Mouse (Mus musculus): Measurements from ENCODE around the gene Ptpn5. TPM values are rescaled to one million over a fixed set of nuclear protein-coding genes. Genes with fewer than 3 reads are reported as not detected.

Ptpn5 gene
- polyA plus RNA-seq, 1 experiment from 2014 or later = 1.2 TPM

- Histone ChIP-seq H3K4me1 (ENCODE audit: insufficient read depth, low read depth, low read length) (no peaks in the 10 kb centered on the region), H3K27ac (ENCODE audit: low read length) (no peak overlapping the region), H3K27me3 (replicated peaks; ENCODE audit: insufficient read depth, low read length) (peaks cover 28% of the 10 kb centered on the region), H3K9me3 (ENCODE audit: low read length) (no peaks in the 10 kb centered on the region), H3K4me3 (ENCODE audit: low read depth, low read length) (no peak overlapping the region), H3K9ac (replicated peaks; ENCODE audit: low read depth) (no peak overlapping the region), H3K36me3 (ENCODE audit: insufficient read depth, low read length) (no peaks in the 10 kb centered on the region), H3K4me2 (replicated peaks; ENCODE audit: low read depth, low read length) (no peak overlapping the region)
- TF ChIP-seq EP300 (IDR thresholded peaks at IDR 0.05) (no peak), CTCF (IDR thresholded peaks at IDR 0.05) (no peak)
- ATAC-seq = no peak
- no peak for DNase-seq (ENCODE audit: low spot score)
- 51% methylated on average over 5 of the region's 5 CpGs for WGBS
Measured at GRCm38 (mm10) chr7:47134570-47134969, 1.1 kb upstream of the Ptpn5 start.

- Histone ChIP-seq H3K9ac (replicated peaks; ENCODE audit: low read depth) (no peak overlapping the region), H3K27me3 (replicated peaks; ENCODE audit: insufficient read depth, low read length) (peaks cover 28% of the 10 kb centered on the region), H3K4me2 (replicated peaks; ENCODE audit: low read depth, low read length) (peak overlapping the region; percentile 85), H3K9me3 (ENCODE audit: low read length) (no peaks in the 10 kb centered on the region), H3K27ac (ENCODE audit: low read length) (no peak overlapping the region), H3K4me1 (ENCODE audit: insufficient read depth, low read depth, low read length) (no peaks in the 10 kb centered on the region), H3K36me3 (ENCODE audit: insufficient read depth, low read length) (no peaks in the 10 kb centered on the region), H3K4me3 (ENCODE audit: low read depth, low read length) (peak overlapping the region; percentile 53)
- DNase-seq (ENCODE audit: low spot score) = no peak
- no peak for ATAC-seq
- TF ChIP-seq CTCF (IDR thresholded peaks at IDR 0.05) = no peak
- TF ChIP-seq EP300 (IDR thresholded peaks at IDR 0.05) = no peak
- WGBS = 0% methylated on average over 10 of the region's 10 CpGs
Measured at GRCm38 (mm10) chr7:47132931-47133260, 588 bp downstream of the Ptpn5 start.

- H3K4me1 ChIP-seq (ENCODE audit: insufficient read depth, low read depth, low read length) = no peaks in the 10 kb centered on the region
- peak overlapping the region; percentile 53 for H3K4me3 ChIP-seq (ENCODE audit: low read depth, low read length)
- H3K9me3 ChIP-seq (ENCODE audit: low read length) = no peaks in the 10 kb centered on the region
- H3K27ac ChIP-seq (ENCODE audit: low read length) = no peak overlapping the region
- H3K9ac ChIP-seq (replicated peaks; ENCODE audit: low read depth) = no peak overlapping the region
- H3K4me2 ChIP-seq (replicated peaks; ENCODE audit: low read depth, low read length) = peak overlapping the region; percentile 85
- H3K36me3 ChIP-seq (ENCODE audit: insufficient read depth, low read length) = no peaks in the 10 kb centered on the region
- WGBS = under 1% methylated on average over 60 of the region's 65 CpGs
- TF ChIP-seq EP300 (IDR thresholded peaks at IDR 0.05) = no peak
- peak; percentile 18; the same call in 1 of the 2 replicates for TF ChIP-seq CTCF (IDR thresholded peaks at IDR 0.05)
- DNase-seq (ENCODE audit: low spot score) (no peak), ATAC-seq (peak; percentile 17; the same call in 1 of the 2 replicates)
- peaks cover 28% of the 10 kb centered on the region for H3K27me3 ChIP-seq (replicated peaks; ENCODE audit: insufficient read depth, low read length)
Measured at GRCm38 (mm10) chr7:47132180-47132930, 1.1 kb downstream of the Ptpn5 start.

- WGBS = 1% methylated on average over 10 of the region's 15 CpGs
- H3K4me3 ChIP-seq (ENCODE audit: low read depth, low read length) = peak overlapping the region; percentile 53
- peaks cover 28% of the 10 kb centered on the region for H3K27me3 ChIP-seq (replicated peaks; ENCODE audit: insufficient read depth, low read length)
- H3K4me2 ChIP-seq (replicated peaks; ENCODE audit: low read depth, low read length) = peak overlapping the region; percentile 85
- H3K9me3 ChIP-seq (ENCODE audit: low read length) = no peaks in the 10 kb centered on the region
- no peaks in the 10 kb centered on the region for H3K36me3 ChIP-seq (ENCODE audit: insufficient read depth, low read length)
- TF ChIP-seq EP300 (IDR thresholded peaks at IDR 0.05) (no peak), CTCF (IDR thresholded peaks at IDR 0.05) (no peak)
- ATAC-seq = no peak
- no peak overlapping the region for H3K9ac ChIP-seq (replicated peaks; ENCODE audit: low read depth)
- H3K27ac ChIP-seq (ENCODE audit: low read length) = no peak overlapping the region
- DNase-seq (ENCODE audit: low spot score) = no peak
- H3K4me1 ChIP-seq (ENCODE audit: insufficient read depth, low read depth, low read length) = no peaks in the 10 kb centered on the region
Measured at GRCm38 (mm10) chr7:47131840-47132179, 1.7 kb downstream of the Ptpn5 start.

GRCm38 (mm10) chr7:47131258-47131657 is 2.2 kb downstream of the Ptpn5 start:
- Histone ChIP-seq H3K9ac (replicated peaks; ENCODE audit: low read depth) (no peak overlapping the region), H3K4me2 (replicated peaks; ENCODE audit: low read depth, low read length) (no peak overlapping the region), H3K27me3 (replicated peaks; ENCODE audit: insufficient read depth, low read length) (peaks cover 28% of the 10 kb centered on the region), H3K9me3 (ENCODE audit: low read length) (no peaks in the 10 kb centered on the region), H3K4me3 (ENCODE audit: low read depth, low read length) (no peak overlapping the region), H3K4me1 (ENCODE audit: insufficient read depth, low read depth, low read length) (no peaks in the 10 kb centered on the region), H3K27ac (ENCODE audit: low read length) (no peak overlapping the region), H3K36me3 (ENCODE audit: insufficient read depth, low read length) (no peaks in the 10 kb centered on the region)
- WGBS = 43% methylated on average over 8 of the region's 8 CpGs
- DNase-seq (ENCODE audit: low spot score) (no peak), ATAC-seq (no peak)
- TF ChIP-seq EP300 (IDR thresholded peaks at IDR 0.05) = no peak
- TF ChIP-seq CTCF (IDR thresholded peaks at IDR 0.05) = no peak

- TF ChIP-seq EP300 (IDR thresholded peaks at IDR 0.05) (no peak), CTCF (IDR thresholded peaks at IDR 0.05) (no peak)
- 90% methylated on average over 3 of the region's 3 CpGs for WGBS
Measured at GRCm38 (mm10) chr7:47122026-47122425, 11.5 kb downstream of the Ptpn5 start.

More at GRCm38 (mm10) chr7:47122026-47122425, 11.5 kb downstream of the Ptpn5 start:
- no peaks in the 10 kb centered on the region for H3K36me3 ChIP-seq (ENCODE audit: insufficient read depth, low read length)
- no peak overlapping the region for H3K4me3 ChIP-seq (ENCODE audit: low read depth, low read length)
- H3K4me1 ChIP-seq (ENCODE audit: insufficient read depth, low read depth, low read length) = no peaks in the 10 kb centered on the region
- H3K9ac ChIP-seq (replicated peaks; ENCODE audit: low read depth) = no peak overlapping the region
- H3K4me2 ChIP-seq (replicated peaks; ENCODE audit: low read depth, low read length) = no peak overlapping the region
- ATAC-seq (no peak), DNase-seq (ENCODE audit: low spot score) (no peak)
- H3K27ac ChIP-seq (ENCODE audit: low read length) = no peak overlapping the region
- H3K27me3 ChIP-seq (replicated peaks; ENCODE audit: insufficient read depth, low read length) = no peaks in the 10 kb centered on the region
- no peaks in the 10 kb centered on the region for H3K9me3 ChIP-seq (ENCODE audit: low read length)
